Mouse (Mus musculus): Measurements from ENCODE around the gene Srek1ip1. TPM values are rescaled to one million over a fixed set of nuclear protein-coding genes. Genes with fewer than 3 reads are reported as not detected.
A peak's percentile ranks its signal among the peaks of the same experiment; 100 is the strongest.

The Srek1ip1 gene
- polyA plus RNA-seq, 1 experiment from 2014 or later, result 15.7 TPM

DNA sequence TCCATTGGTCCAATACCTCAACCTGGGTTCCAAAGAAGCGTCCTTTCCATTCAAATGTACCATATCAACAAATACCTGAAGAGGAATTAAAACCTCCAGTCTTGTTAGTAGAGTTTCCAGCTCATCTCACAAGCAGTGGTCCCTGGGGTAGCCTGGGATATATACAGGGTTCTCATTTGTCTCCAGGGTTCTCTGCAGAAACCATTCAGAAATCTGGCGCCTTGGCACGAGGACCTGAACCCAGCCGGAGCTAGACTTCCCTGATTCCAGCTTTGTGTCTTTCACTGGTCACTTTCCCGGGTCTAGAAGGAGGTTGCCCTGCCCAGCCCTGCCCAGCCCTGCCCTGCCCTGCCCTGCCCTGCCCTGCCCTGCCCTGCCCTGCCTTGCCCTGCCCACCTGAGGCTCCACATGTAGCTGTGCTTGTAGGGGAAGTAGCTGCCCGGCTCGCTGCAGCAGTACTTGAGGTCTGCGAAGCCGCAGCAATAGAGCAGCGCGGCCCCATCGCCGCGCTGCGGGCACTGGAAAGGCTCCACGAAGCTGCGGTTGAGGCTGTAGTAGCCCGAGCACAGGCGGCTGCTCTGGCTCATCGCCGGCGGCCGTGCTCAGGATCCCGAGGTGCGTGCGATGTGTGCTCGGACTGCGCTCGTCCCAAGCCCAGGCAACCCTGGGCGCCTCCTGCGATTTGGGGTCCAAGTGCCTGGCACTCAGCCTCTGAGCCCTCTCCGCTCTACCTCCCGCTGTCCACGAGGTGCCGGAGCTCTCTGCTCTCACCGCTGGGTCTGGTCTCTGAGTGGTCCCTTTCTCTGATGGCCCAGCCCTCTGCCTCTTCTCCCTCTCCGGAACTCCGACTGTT is 71.1 kb downstream of the Srek1ip1 start, which contains the start of gene Shisal2b:
Shisal2b (minus strand) TSS at position 767 of the 853 bp plus-strand sequence.
- no peaks in the 10 kb centered on the region for H3K4me1 ChIP-seq (ENCODE audit: control insufficient read depth, insufficient read depth, low read length)
- ATAC-seq (replicated peaks; ENCODE audit: insufficient number of reproducible peaks, low FRiP score, low TSS enrichment), result 0 out of 2 replicates have a peak, but pooled peaks have one; percentile 52
- H3K9me3 ChIP-seq (replicated peaks; ENCODE audit: control insufficient read depth, low read length), result no peaks in the 10 kb centered on the region
- no peak within 1 kb of the TSS for H3K27ac ChIP-seq (ENCODE audit: low read depth, low read length)
- H3K36me3 ChIP-seq (ENCODE audit: control insufficient read depth, insufficient read depth, low read length), result no peaks in the 10 kb centered on the region
- H3K4me2 ChIP-seq, result peak within 1 kb of the TSS; percentile 94
- WGBS (ENCODE audit: insufficient replicate concordance), result 5% methylated on average over 38 of the region's 38 CpGs
- peak within 1 kb of the TSS; percentile 51 for H3K4me3 ChIP-seq (ENCODE audit: low read depth, low read length)
- peaks cover 11% of the 10 kb centered on the region; the same call in 1 of the 2 replicates for H3K27me3 ChIP-seq (ENCODE audit: control insufficient read depth, insufficient read depth, low read length)
- H3K9ac ChIP-seq (ENCODE audit: low read depth, low read length), result peak within 1 kb of the TSS; percentile 54

DNA sequence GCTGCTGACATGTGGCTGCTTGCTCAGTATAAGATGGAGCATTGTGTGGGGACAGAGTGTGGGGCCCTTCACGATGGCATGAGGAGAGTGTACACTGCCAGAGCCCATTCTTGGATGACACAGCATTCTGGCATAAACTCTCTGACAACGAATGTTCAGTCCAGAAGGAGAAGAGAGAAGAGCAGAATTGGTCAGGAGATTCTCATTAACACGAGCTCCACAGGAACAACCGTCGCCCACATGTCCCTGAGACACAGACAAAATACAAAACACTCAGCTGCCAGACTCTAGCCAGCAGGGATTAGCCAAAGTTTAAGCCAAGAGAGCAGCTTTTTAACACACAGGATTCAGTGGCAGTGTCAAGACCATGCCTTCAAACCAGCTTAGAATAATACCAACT is 74.4 kb downstream of the Srek1ip1 start:
- Histone ChIP-seq H3K9ac (ENCODE audit: low read depth, low read length) (no peak overlapping the region), H3K4me1 (ENCODE audit: control insufficient read depth, insufficient read depth, low read length) (no peaks in the 10 kb centered on the region)
- 75% methylated on average over 5 of the region's 5 CpGs for WGBS (ENCODE audit: insufficient replicate concordance)

GRCm38 (mm10) chr13:104869907-104870306 is 77.6 kb downstream of the Srek1ip1 start:
- ATAC-seq (replicated peaks; ENCODE audit: insufficient number of reproducible peaks, low FRiP score, low TSS enrichment), result no peak
- H3K4me1 ChIP-seq (ENCODE audit: control insufficient read depth, insufficient read depth, low read length), result no peaks in the 10 kb centered on the region
- 91% methylated on average over 2 of the region's 2 CpGs for WGBS (ENCODE audit: insufficient replicate concordance)

More for the DNA sequence above, 74.4 kb downstream of the Srek1ip1 start:
- no peaks in the 10 kb centered on the region for H3K9me3 ChIP-seq (replicated peaks; ENCODE audit: control insufficient read depth, low read length)
- no peak overlapping the region for H3K4me2 ChIP-seq
- ATAC-seq (replicated peaks; ENCODE audit: insufficient number of reproducible peaks, low FRiP score, low TSS enrichment), result no peak
- H3K4me3 ChIP-seq (ENCODE audit: low read depth, low read length), result no peak overlapping the region
- H3K36me3 ChIP-seq (ENCODE audit: control insufficient read depth, insufficient read depth, low read length), result no peaks in the 10 kb centered on the region
- H3K27me3 ChIP-seq (ENCODE audit: control insufficient read depth, insufficient read depth, low read length), result peaks cover 9% of the 10 kb centered on the region; the same call in 1 of the 2 replicates
- H3K27ac ChIP-seq (ENCODE audit: low read depth, low read length), result no peak overlapping the region

DNA sequence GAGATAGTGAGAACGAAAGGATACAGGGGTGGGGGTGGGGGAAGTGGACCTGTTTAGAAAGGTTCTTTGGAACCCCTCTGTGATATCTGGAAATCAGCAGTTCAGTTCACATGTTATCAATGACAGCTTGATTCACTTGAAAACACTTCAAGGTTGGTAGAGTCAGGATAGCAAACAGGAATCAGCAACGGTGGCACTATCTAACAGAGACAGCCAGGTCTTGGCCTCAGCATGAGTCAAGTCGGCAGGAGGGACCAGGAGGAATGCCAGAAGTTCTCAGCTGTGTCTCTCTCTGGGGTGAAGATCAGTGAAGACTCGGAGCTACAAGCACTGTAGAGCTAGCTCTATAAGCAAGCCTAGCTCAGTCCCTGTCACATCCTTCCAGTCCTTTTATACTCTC is 86.2 kb downstream of the Srek1ip1 start:
- no peaks in the 10 kb centered on the region for H3K27me3 ChIP-seq (ENCODE audit: control insufficient read depth, insufficient read depth, low read length)
- no peaks in the 10 kb centered on the region for H3K4me1 ChIP-seq (ENCODE audit: control insufficient read depth, insufficient read depth, low read length)
- H3K27ac ChIP-seq (ENCODE audit: low read depth, low read length), result no peak overlapping the region
- WGBS (ENCODE audit: insufficient replicate concordance), result 32% methylated on average over 4 of the region's 4 CpGs
- H3K9ac ChIP-seq (ENCODE audit: low read depth, low read length), result no peak overlapping the region
- H3K4me2 ChIP-seq, result no peak overlapping the region
- ATAC-seq (replicated peaks; ENCODE audit: insufficient number of reproducible peaks, low FRiP score, low TSS enrichment), result no peak
- H3K4me3 ChIP-seq (ENCODE audit: low read depth, low read length), result no peak overlapping the region
- H3K36me3 ChIP-seq (ENCODE audit: control insufficient read depth, insufficient read depth, low read length), result no peaks in the 10 kb centered on the region
- no peaks in the 10 kb centered on the region for H3K9me3 ChIP-seq (replicated peaks; ENCODE audit: control insufficient read depth, low read length)

More at GRCm38 (mm10) chr13:104869907-104870306, 77.6 kb downstream of the Srek1ip1 start:
- Histone ChIP-seq H3K9ac (ENCODE audit: low read depth, low read length) (no peak overlapping the region), H3K27me3 (ENCODE audit: control insufficient read depth, insufficient read depth, low read length) (no peaks in the 10 kb centered on the region), H3K4me3 (ENCODE audit: low read depth, low read length) (no peak overlapping the region), H3K4me2 (no peak overlapping the region), H3K36me3 (ENCODE audit: control insufficient read depth, insufficient read depth, low read length) (no peaks in the 10 kb centered on the region), H3K27ac (ENCODE audit: low read depth, low read length) (no peak overlapping the region), H3K9me3 (replicated peaks; ENCODE audit: control insufficient read depth, low read length) (no peaks in the 10 kb centered on the region)

- Histone ChIP-seq H3K27ac (ENCODE audit: low read depth, low read length) (no peak overlapping the region), H3K4me3 (ENCODE audit: low read depth, low read length) (no peak overlapping the region), H3K9me3 (replicated peaks; ENCODE audit: control insufficient read depth, low read length) (no peaks in the 10 kb centered on the region), H3K27me3 (ENCODE audit: control insufficient read depth, insufficient read depth, low read length) (no peaks in the 10 kb centered on the region), H3K36me3 (ENCODE audit: control insufficient read depth, insufficient read depth, low read length) (no peaks in the 10 kb centered on the region), H3K4me2 (peak overlapping the region; percentile 16; the same call in 1 of the 2 replicates), H3K9ac (ENCODE audit: low read depth, low read length) (no peak overlapping the region), H3K4me1 (ENCODE audit: control insufficient read depth, insufficient read depth, low read length) (no peaks in the 10 kb centered on the region; the same call in 1 of the 2 replicates)
- no peak; the same call in 1 of the 2 replicates for ATAC-seq (replicated peaks; ENCODE audit: insufficient number of reproducible peaks, low FRiP score, low TSS enrichment)
- WGBS (ENCODE audit: insufficient replicate concordance), result 28% methylated on average over 10 of the region's 16 CpGs
Measured at GRCm38 (mm10) chr13:104883566-104884249, 91.4 kb downstream of the Srek1ip1 start.

GRCm38 (mm10) chr13:104886308-104887032 is 94.2 kb downstream of the Srek1ip1 start:
- Histone ChIP-seq H3K27me3 (ENCODE audit: control insufficient read depth, insufficient read depth, low read length) (no peaks in the 10 kb centered on the region), H3K36me3 (ENCODE audit: control insufficient read depth, insufficient read depth, low read length) (no peaks in the 10 kb centered on the region), H3K4me2 (no peak overlapping the region), H3K9me3 (replicated peaks; ENCODE audit: control insufficient read depth, low read length) (no peaks in the 10 kb centered on the region), H3K9ac (ENCODE audit: low read depth, low read length) (no peak overlapping the region), H3K4me3 (ENCODE audit: low read depth, low read length) (no peak overlapping the region), H3K27ac (ENCODE audit: low read depth, low read length) (no peak overlapping the region), H3K4me1 (ENCODE audit: control insufficient read depth, insufficient read depth, low read length) (no peaks in the 10 kb centered on the region; the same call in 1 of the 2 replicates)
- WGBS (ENCODE audit: insufficient replicate concordance), result 63% methylated on average over 8 of the region's 8 CpGs
- ATAC-seq (replicated peaks; ENCODE audit: insufficient number of reproducible peaks, low FRiP score, low TSS enrichment), result no peak

Other genes with a start within 250 kb of the Srek1ip1 start
- gene Cwc27, start 24.7 kb downstream of the Srek1ip1 start, polyA plus RNA-seq (2014; fragmentation: Nextera tagmentation; extraction: Ambion mirVana), result 19.2 and 24.1 TPM in 2 replicates
- gene Shisal2b, start 71.4 kb downstream of the Srek1ip1 start, polyA plus RNA-seq (2014; fragmentation: Nextera tagmentation; extraction: Ambion mirVana), result 0.23 TPM in 1 of 2 replicates, not detected in the other